Mouse (Mus musculus) kidney, postnatal 25 days (tissue): ENCODE data around the gene Gtpbp3.
A peak's percentile ranks its signal among the peaks of the same experiment; 100 is the strongest.

Source experiments
- DNase-seq, 2 experiments: peaks; one replicate each; pipeline ENCODE4 v3.0.0; 2021; ENCODE audit warnings: mixed read lengths in 2 of 2

Gtpbp3 gene

GRCm38 (mm10) chr8:71537028-71537867 lies 49.3 kb downstream of the Gtpbp3 start, which contains the start of gene Bst2:
Gene Bst2 (minus strand): TSS chr8:71537456.
- peak; percentile 95 to 97 for DNase-seq

- DNase-seq: peak; percentile 99
Measured at GRCm38 (mm10) chr8:71542632-71543343, 54.9 kb downstream of the Gtpbp3 start, which contains the start of gene Mvb12a. Gene Mvb12a (plus strand): TSS chr8:71542922.

DNA sequence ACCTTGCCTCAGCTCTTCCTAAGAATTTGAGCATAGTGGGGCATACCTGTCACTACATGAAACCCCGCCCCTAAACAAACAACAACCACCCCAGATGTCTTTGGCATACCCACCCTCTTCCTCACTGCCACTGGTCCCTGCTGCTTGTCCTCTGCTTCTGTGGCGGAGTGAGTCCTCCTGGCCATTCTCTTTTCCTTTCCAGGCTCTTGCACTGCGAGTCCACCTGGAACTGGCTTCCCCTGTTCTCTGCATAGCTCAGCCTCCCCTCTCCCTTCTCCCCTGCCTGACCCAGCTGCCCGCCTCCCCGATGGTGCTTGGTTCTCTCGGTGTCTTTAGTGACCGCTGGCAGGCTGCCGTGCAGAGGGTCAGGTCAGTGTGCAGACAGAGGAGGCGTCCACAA lies 55.9 kb downstream of the Gtpbp3 start:
- peak in 1 of 2 experiments; percentile 43 for DNase-seq

- no peak for DNase-seq
Measured at GRCm38 (mm10) chr8:71545053-71545452, 57.1 kb downstream of the Gtpbp3 start.

DNA sequence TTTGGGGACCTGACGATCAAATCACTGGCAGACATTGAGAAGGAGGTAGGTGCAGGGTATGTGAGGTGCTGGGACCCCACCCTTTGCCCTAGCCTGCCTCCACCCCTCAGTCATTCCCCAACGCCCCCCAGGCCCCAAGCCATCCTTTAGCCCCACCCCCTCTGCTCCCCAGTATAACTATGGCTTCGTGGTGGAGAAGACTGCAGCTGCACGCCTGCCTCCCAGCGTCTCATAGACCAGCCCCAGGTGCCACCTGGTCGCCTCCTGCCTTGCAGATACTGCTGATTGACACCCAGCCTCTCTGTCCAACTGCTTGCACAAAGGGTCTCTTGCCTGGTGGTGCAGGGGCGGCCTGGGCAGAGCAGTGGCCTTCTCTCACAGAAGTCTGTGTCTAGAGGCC lies 59.7 kb downstream of the Gtpbp3 start:
- no peak for DNase-seq
